Mouse (Mus musculus) stomach, postnatal 0 days (tissue): ENCODE results near the gene Zpr1. TPM values are rescaled to one million over a fixed set of nuclear protein-coding genes. Genes with fewer than 3 reads are reported as not detected.
"Not testable (repeated sequence)": the region's sequence is repeated elsewhere in the genome, so short reads cannot be mapped to it uniquely, and the experiment has no call there.

ENCODE experiments used
- ATAC-seq: fragments of 200-750 bp; cut with Nextera tagmentation; 2 replicates; pipeline ENCODE4 v1.8.0; 2017; ENCODE audit not compliant: low FRiP score, low TSS enrichment
- DNase-seq: peaks from one replicate; pipeline ENCODE4 v3.0.0-alpha.2; 2016; ENCODE audit warnings: low spot score
- H3K27ac ChIP-seq: fragments of 300-500 bp; sonication (generic); replicated peaks from 2 replicates; pipeline ENCODE4 v1.5.1; 2014; ENCODE audit warnings: mild to moderate bottlenecking, control low read depth
- H3K27me3 ChIP-seq: fragments of 300-500 bp; sonication (generic); 2 replicates; pipeline ENCODE4 v1.6.1; 2014; ENCODE audit warnings: low read length; ENCODE audit not compliant: control insufficient read depth, insufficient read depth
- H3K36me3 ChIP-seq: fragments of 300-500 bp; sonication (generic); 2 replicates; pipeline ENCODE4 v1.6.1; 2014; ENCODE audit warnings: low read length, mixed read lengths; ENCODE audit not compliant: control insufficient read depth, insufficient read depth
- H3K4me1 ChIP-seq: fragments of 300-500 bp; sonication (generic); replicated peaks from 2 replicates; pipeline ENCODE4 v1.6.1; 2014; ENCODE audit warnings: antibody characterized with exemption; ENCODE audit not compliant: control insufficient read depth, insufficient read depth
- H3K4me2 ChIP-seq: fragments of 300-500 bp; sonication (generic); replicated peaks from 2 replicates; pipeline ENCODE4 v1.6.1; 2014; ENCODE audit warnings: low read depth, mild to moderate bottlenecking, control low read depth, moderate library complexity
- H3K4me3 ChIP-seq: fragments of 300-500 bp; sonication (generic); 2 replicates; pipeline ENCODE4 v1.5.1; 2014; ENCODE audit warnings: low read depth, low read length, control low read depth
- H3K9ac ChIP-seq: fragments of 300-500 bp; sonication (generic); 2 replicates; pipeline ENCODE4 v1.6.1; 2014; ENCODE audit warnings: mild to moderate bottlenecking, low read length, control low read depth, mixed read lengths
- H3K9me3 ChIP-seq: fragments of 300-500 bp; sonication (generic); 2 replicates; pipeline ENCODE4 v1.6.1; 2016; ENCODE audit warnings: low read length; ENCODE audit not compliant: control insufficient read depth
- CTCF ChIP-seq: IDR thresholded peaks from 2 replicates; pipeline ENCODE4 v1.5.1; 2016; ENCODE audit warnings: antibody characterized with exemption, low read depth, mild to moderate bottlenecking, moderate library complexity
- EP300 ChIP-seq: optimal IDR thresholded peaks from 2 replicates; pipeline ENCODE3; 2016; ENCODE audit warnings: antibody characterized with exemption
- whole genome bisulfite sequencing: fragments of 180-500 bp; shearing (Covaris S2); extraction: QIAGEN DNeasy Blood & Tissue Kit; methylation state at CpG from one replicate; pipeline ENCODE4 v1.1.7; 2014; 5-methylcytosine and 5-hydroxymethylcytosine counted together
- polyA plus RNA-seq: library from polyadenylated mRNA; unstranded; fragments of >200 nt; fragmentation: Nextera tagmentation; extraction: Ambion mirVana; gene quantifications from 2 replicates; pipeline ENCODE4 v1.2.1, GENCODE M21; 2015

Zpr1 gene
- polyA plus RNA-seq, 1 experiment from 2014 or later = 32.6 TPM

DNA sequence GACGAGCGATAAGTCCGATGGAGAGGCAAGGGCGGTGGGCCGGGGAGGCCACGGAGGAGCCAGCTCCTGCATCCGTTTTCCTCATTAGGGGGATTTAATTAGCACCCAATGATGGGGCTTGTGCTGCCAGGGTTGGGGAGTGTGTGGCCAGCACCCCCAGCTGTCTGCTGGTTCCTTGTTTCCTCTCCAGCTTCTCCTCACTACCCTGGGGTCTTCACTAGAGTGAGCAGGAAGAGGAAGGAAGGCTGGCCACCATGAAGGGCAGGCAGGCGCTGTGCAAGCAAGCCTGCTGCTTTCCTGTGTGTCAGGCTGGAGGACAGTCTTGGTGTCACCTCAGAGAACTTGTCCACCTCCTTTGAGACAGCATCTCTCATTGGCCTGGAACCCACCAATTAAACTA, 44.0 kb downstream of the Zpr1 start:
- TF ChIP-seq EP300 (no peak), CTCF (no peak)
- H3K4me3 ChIP-seq = no peak overlapping the region
- H3K4me2 ChIP-seq = no peak overlapping the region
- H3K4me1 ChIP-seq = no peaks in the 10 kb centered on the region
- no peaks in the 10 kb centered on the region for H3K36me3 ChIP-seq
- WGBS = 66% methylated on average over 8 of the region's 8 CpGs
- DNase-seq (no peak), ATAC-seq (no peak)
- H3K27me3 ChIP-seq = no peaks in the 10 kb centered on the region
- no peaks in the 10 kb centered on the region for H3K9me3 ChIP-seq
- H3K9ac ChIP-seq = no peak overlapping the region
- no peak overlapping the region for H3K27ac ChIP-seq

DNA sequence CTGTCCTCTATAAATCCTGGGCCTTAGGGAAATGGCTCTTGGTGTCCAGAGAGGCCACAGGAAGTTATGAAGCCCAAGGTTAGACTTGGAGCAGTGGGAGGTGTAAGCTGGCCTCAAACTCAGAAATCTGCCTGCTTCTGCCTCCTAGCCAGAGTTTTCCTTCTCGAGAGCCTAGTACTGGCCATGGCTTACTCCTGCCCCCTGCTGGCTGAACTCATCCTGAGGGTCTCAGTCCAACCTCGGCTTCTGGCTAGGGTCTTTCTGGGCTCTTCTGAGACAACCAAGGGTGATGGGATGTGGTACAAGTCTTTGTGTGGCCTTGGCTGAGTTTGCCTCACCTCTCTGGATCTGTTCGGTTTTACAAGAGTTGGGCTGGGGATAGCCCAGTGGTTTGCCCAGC, 45.1 kb downstream of the Zpr1 start:
- WGBS = 94% methylated on average over 3 of the region's 3 CpGs
- Histone ChIP-seq H3K4me1 (no peaks in the 10 kb centered on the region), H3K36me3 (no peaks in the 10 kb centered on the region), H3K9ac (no peak overlapping the region), H3K4me3 (no peak overlapping the region), H3K27ac (no peak overlapping the region), H3K27me3 (no peaks in the 10 kb centered on the region), H3K9me3 (no peaks in the 10 kb centered on the region), H3K4me2 (no peak overlapping the region)
- DNase-seq = no peak
- TF ChIP-seq EP300 (no peak), CTCF (0 out of 2 replicates have a peak, but pooled peaks have one; percentile 11)
- no peak for ATAC-seq

DNA sequence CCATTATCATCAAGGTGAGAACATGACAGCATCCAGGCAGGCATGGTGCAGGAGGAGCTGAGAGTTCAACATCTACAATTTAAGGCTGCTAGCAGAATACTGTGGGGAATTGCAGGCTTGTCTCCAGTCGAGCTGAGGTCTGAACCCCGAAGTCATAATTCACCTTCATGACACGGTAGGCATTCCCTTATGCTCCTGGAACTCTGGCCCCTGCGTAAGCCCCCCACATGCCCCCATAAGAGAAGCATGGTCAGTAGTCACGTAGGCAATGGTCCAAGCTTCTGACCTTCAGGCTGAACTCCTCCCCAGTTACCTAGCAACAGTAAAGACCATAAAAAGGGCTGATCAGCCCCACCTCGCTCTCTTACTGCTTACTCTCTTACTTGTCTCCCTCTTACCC, 47.0 kb downstream of the Zpr1 start, which contains the start of gene 4931429L15Rik:
TSS of gene 4931429L15Rik (minus strand) at position 101 of the 400 bp plus-strand sequence.
- 73% methylated on average over 6 of the region's 6 CpGs for WGBS

DNA sequence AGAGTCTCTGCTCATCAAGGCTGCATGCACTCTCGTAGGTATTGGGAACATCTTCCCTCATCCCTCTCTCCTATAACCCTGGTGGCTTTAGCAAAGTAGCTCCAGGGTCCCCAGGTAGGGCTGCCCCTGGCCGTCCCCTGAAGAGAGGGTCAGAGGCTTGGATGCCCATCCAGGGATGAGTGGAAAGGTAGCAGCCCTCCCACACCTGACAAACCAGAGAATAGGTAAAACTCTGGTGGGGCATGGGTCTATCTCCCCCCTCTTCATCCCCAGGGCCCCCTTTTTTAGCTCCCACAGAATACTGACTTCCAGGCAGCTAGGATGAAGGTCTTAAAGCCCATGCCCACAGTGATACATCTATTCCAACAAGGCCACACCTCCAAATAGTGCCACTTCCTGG, 47.6 kb downstream of the Zpr1 start:
- H3K9ac ChIP-seq = no peak overlapping the region
- no peak for DNase-seq
- WGBS = 83% methylated on average over 2 of the region's 2 CpGs
- no peak for ATAC-seq
- no peaks in the 10 kb centered on the region for H3K9me3 ChIP-seq
- no peaks in the 10 kb centered on the region for H3K4me1 ChIP-seq
- no peaks in the 10 kb centered on the region for H3K27me3 ChIP-seq
- no peak for TF ChIP-seq EP300
- TF ChIP-seq CTCF = no peak
- H3K27ac ChIP-seq = no peak overlapping the region
- H3K36me3 ChIP-seq = no peaks in the 10 kb centered on the region
- H3K4me2 ChIP-seq = no peak overlapping the region
- H3K4me3 ChIP-seq = no peak overlapping the region

More for the DNA sequence above, 47.0 kb downstream of the Zpr1 start, which contains the start of gene 4931429L15Rik:
- not testable (repeated sequence) for DNase-seq, H3K4me3 ChIP-seq, H3K36me3 ChIP-seq, H3K9me3 ChIP-seq, ATAC-seq, H3K4me1 ChIP-seq, H3K27ac ChIP-seq, H3K27me3 ChIP-seq, H3K4me2 ChIP-seq, H3K9ac ChIP-seq

DNA sequence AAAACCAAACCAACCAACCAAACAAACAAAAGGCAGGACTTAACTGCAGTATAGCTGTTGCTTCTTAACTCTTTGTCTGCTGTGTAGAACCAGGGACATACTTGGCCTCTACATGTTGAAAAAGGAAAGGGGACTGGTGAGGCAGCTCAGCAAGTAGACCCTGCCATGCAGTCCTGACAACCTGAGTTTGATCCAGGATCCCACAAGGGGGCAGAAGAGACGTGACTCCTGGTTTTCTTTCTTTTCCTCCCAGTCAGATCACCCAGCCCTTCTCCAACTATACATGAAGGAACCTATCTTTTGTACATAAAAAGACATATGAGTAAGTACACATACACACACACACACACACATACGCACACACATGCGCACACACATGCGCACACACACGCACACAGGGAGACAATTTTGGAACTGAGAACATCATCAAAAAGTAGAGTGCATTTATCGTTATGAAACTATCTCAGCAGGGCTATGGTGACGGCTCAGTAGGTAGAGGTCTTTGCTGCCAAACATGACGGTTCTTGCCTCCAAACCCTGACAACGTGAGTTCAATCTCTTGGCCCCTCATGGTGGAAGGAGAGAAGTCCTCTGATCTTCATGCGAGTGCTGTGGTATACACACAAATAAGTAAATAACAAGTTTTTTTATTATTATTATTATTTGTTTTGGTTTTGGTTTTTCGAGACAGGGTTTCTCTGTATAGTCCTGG, 54.0 kb downstream of the Zpr1 start:
- H3K4me3 ChIP-seq = no peak overlapping the region
- TF ChIP-seq EP300 (no peak), CTCF (0 out of 2 replicates have a peak, but pooled peaks have one; percentile 4)
- DNase-seq (no peak), ATAC-seq (no peak)
- H3K9ac ChIP-seq = no peak overlapping the region
- H3K27me3 ChIP-seq = no peaks in the 10 kb centered on the region
- no peaks in the 10 kb centered on the region for H3K36me3 ChIP-seq
- no peak overlapping the region for H3K27ac ChIP-seq
- H3K9me3 ChIP-seq = no peaks in the 10 kb centered on the region
- no peak overlapping the region for H3K4me2 ChIP-seq
- no peaks in the 10 kb centered on the region for H3K4me1 ChIP-seq
- 89% methylated on average over 11 of the region's 11 CpGs for WGBS

DNA sequence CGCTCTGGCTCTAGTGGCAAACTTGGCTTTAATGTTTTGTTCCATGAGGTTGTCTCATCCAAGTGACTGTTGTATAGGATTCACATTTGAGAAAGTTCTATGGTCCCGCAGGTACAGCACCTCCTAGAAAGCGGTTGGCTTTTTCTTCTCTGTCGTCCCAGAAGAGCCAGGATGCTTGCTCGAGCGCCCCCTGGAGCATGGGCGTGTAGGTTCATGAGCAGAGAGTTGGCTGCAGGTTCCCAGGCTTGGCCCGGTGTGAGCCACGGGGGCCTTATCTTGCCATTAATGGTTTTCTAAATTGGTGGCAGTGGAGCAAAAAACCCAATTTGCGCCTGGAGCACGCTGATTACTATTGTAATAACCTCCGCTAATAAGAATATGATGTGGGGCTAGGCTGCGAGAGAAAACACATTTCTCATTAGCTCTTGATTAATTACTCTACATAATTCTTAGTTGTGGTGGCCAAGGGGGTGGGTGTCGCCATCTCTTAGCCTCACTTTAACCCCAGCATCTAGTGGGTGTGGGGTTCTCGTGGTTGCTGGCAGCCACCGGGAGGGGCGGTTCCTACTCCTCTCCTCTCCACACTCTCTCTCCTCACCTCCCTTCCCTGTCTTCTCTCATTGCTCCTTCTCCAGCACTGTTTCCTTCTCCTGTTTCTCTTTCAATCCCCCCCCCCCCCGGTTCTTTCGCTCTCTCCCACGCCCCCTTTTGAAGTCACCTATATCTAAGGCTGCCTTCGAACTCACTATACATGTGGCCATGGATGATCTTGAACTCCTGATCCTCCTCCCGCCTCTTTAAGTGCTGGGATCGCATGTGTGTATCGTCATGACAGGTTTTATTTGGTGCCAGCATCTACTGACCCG, 55.1 kb downstream of the Zpr1 start:
- H3K27me3 ChIP-seq = no peaks in the 10 kb centered on the region
- ATAC-seq (no peak), DNase-seq (peak; percentile 30)
- H3K4me3 ChIP-seq = no peak overlapping the region
- H3K9ac ChIP-seq = no peak overlapping the region
- no peaks in the 10 kb centered on the region for H3K9me3 ChIP-seq
- 74% methylated on average over 25 of the region's 25 CpGs for WGBS
- TF ChIP-seq EP300 (no peak), CTCF (peak; percentile 48)
- no peak overlapping the region for H3K27ac ChIP-seq
- no peak overlapping the region; the same call in 1 of the 2 replicates for H3K4me2 ChIP-seq
- H3K36me3 ChIP-seq = no peaks in the 10 kb centered on the region
- H3K4me1 ChIP-seq = no peaks in the 10 kb centered on the region
